21 mouse cellular contexts compared by ENCODE assay signal in genomic region chr1:27608606-27609005, GRCm38 (mm10).
DNase-seq lines count a peak whose midpoint lies in the region; ATAC-seq and TF ChIP-seq lines count a peak whose summit lies in the region.
"Had no signal": no experiment of that assay in that cellular context is flagged by ENCODE, and none has a peak within 500 bp of the region (broad histone marks: within the 10 kb centered on the region; RNA-seq: fewer than 3 reads in every experiment).

No protein-coding gene starts in this region.

- no peaks in the 10 kb centered on the region for H3K9me3 ChIP-seq in forebrain, postnatal 0 days (ENCODE audit: low read length)
- H3K9me3 ChIP-seq in forebrain, embryonic 11.5 days (ENCODE audit: control insufficient read depth, low read length): no peaks in the 10 kb centered on the region
- no peaks in the 10 kb centered on the region for H3K9me3 ChIP-seq in midbrain, embryonic 13.5 days
- H3K9me3 ChIP-seq: hindbrain, embryonic 12.5 days; midbrain, embryonic 12.5 days; neural tube, embryonic 15.5 days had no signal

- no peaks in the 10 kb centered on the region for H3K4me1 ChIP-seq in forebrain, postnatal 0 days (ENCODE audit: insufficient read depth)
- H3K4me1 ChIP-seq in forebrain, embryonic 11.5 days (replicated peaks; ENCODE audit: control insufficient read depth, insufficient read depth, low read length): no peaks in the 10 kb centered on the region
- H3K4me1 ChIP-seq in midbrain, embryonic 13.5 days (replicated peaks): no peaks in the 10 kb centered on the region
- H3K4me1 ChIP-seq: hindbrain, embryonic 12.5 days; midbrain, embryonic 12.5 days; neural tube, embryonic 15.5 days had no signal

- no peaks in the 10 kb centered on the region for H3K36me3 ChIP-seq in forebrain, postnatal 0 days (ENCODE audit: insufficient read depth)
- H3K36me3 ChIP-seq in forebrain, embryonic 11.5 days (ENCODE audit: control insufficient read depth, insufficient read depth, low read length): no peaks in the 10 kb centered on the region
- no peaks in the 10 kb centered on the region for H3K36me3 ChIP-seq in midbrain, embryonic 13.5 days
- H3K36me3 ChIP-seq: G1E; hindbrain, embryonic 12.5 days; midbrain, embryonic 12.5 days; neural tube, embryonic 15.5 days had no signal

- H3K9ac ChIP-seq in forebrain, postnatal 0 days: no peak overlapping the region
- H3K9ac ChIP-seq in forebrain, embryonic 11.5 days (ENCODE audit: low read length): no peak overlapping the region
- no peak overlapping the region for H3K9ac ChIP-seq in midbrain, embryonic 13.5 days (replicated peaks)
- H3K9ac ChIP-seq: hindbrain, embryonic 12.5 days; midbrain, embryonic 12.5 days; neural tube, embryonic 15.5 days had no signal

- DNase-seq in forebrain, postnatal 0 days: peak; percentile 18
- no peak for DNase-seq in forebrain, embryonic 11.5 days (ENCODE audit: low spot score)
- peak; percentile 3 to 7 for DNase-seq in layer of hippocampus, postnatal 36 days
- peak; percentile 43 for DNase-seq in right cerebral cortex, adult 18-20 months
- DNase-seq in kidney, postnatal 36 days: no peak
- no peak for DNase-seq in cerebellum, adult 11 months
- DNase-seq in adrenal gland, adult (ENCODE audit: inconsistent age in 2 of 2, low spot score in 1 of 2): no peak
- DNase-seq: cerebellum, adult 18-20 months; gastrocnemius, postnatal 14 days; lung, adult 2 months; lung, postnatal 4 days; thymus, postnatal 14 days had no signal

- H3K27ac ChIP-seq in forebrain, postnatal 0 days (ENCODE audit: low read depth, low read length): no peak overlapping the region
- H3K27ac ChIP-seq in forebrain, embryonic 11.5 days (ENCODE audit: low read depth, low read length): no peak overlapping the region
- no peak overlapping the region for H3K27ac ChIP-seq in midbrain, embryonic 13.5 days
- H3K27ac ChIP-seq: hindbrain, embryonic 12.5 days; kidney, postnatal 0 days; midbrain, embryonic 12.5 days; neural tube, embryonic 15.5 days had no signal

- TF ChIP-seq CTCF in forebrain, postnatal 0 days (IDR thresholded peaks at IDR 0.05; ENCODE audit: low read depth): no peak

- no peak overlapping the region for H3K4me2 ChIP-seq in forebrain, postnatal 0 days (ENCODE audit: low read depth)
- H3K4me2 ChIP-seq in forebrain, embryonic 11.5 days (ENCODE audit: low read depth, low read length, severe bottlenecking): no peak overlapping the region
- H3K4me2 ChIP-seq in midbrain, embryonic 13.5 days (replicated peaks): no peak overlapping the region
- H3K4me2 ChIP-seq: hindbrain, embryonic 12.5 days; midbrain, embryonic 12.5 days; neural tube, embryonic 15.5 days had no signal

- 75% methylated on average over 8 of the region's 8 CpGs for WGBS in forebrain, postnatal 0 days
- WGBS in forebrain, embryonic 11.5 days: 88% methylated on average over 8 of the region's 8 CpGs
- 84% methylated on average over 8 of the region's 8 CpGs for WGBS in midbrain, embryonic 13.5 days

- no peak overlapping the region for H3K4me3 ChIP-seq in forebrain, postnatal 0 days (ENCODE audit: low read depth, low read length)
- no peak overlapping the region for H3K4me3 ChIP-seq in forebrain, embryonic 11.5 days (ENCODE audit: low read depth, low read length)
- H3K4me3 ChIP-seq in midbrain, embryonic 13.5 days (replicated peaks): no peak overlapping the region
- H3K4me3 ChIP-seq: erythroblast, embryonic 14.5 days; hindbrain, embryonic 12.5 days; midbrain, embryonic 12.5 days; neural tube, embryonic 15.5 days had no signal

- H3K27me3 ChIP-seq in forebrain, postnatal 0 days (ENCODE audit: insufficient read depth, low read length): no peaks in the 10 kb centered on the region
- H3K27me3 ChIP-seq in forebrain, embryonic 11.5 days (ENCODE audit: control insufficient read depth, insufficient read depth, low read length): no peaks in the 10 kb centered on the region
- no peaks in the 10 kb centered on the region for H3K27me3 ChIP-seq in midbrain, embryonic 13.5 days
- H3K27me3 ChIP-seq: hindbrain, embryonic 12.5 days; midbrain, embryonic 12.5 days; neural tube, embryonic 15.5 days had no signal

- 0 out of 2 replicates have a peak, but pooled peaks have one; percentile 10 for ATAC-seq in forebrain, postnatal 0 days
- ATAC-seq in forebrain, embryonic 11.5 days (replicated peaks; ENCODE audit: low FRiP score): no peak
- ATAC-seq in midbrain, embryonic 13.5 days: no peak
- ATAC-seq: CD4-positive, CD25-positive, alpha-beta regulatory T cell, adult 4 months; forebrain, embryonic 16.5 days had no signal

Comparison
In these comparisons a context has a peak if more than half of its experiments do, and no peak if none do; other contexts are left out.
1. DNase-seq: peak in forebrain, postnatal 0 days (single experiment), layer of hippocampus, postnatal 36 days (2 of 2) and right cerebral cortex, adult 18-20 months (single experiment); none in forebrain, embryonic 11.5 days (single experiment), kidney, postnatal 36 days (0 of 2), cerebellum, adult 11 months (single experiment) and adrenal gland, adult (0 of 2).